In the genomic region with DNA sequence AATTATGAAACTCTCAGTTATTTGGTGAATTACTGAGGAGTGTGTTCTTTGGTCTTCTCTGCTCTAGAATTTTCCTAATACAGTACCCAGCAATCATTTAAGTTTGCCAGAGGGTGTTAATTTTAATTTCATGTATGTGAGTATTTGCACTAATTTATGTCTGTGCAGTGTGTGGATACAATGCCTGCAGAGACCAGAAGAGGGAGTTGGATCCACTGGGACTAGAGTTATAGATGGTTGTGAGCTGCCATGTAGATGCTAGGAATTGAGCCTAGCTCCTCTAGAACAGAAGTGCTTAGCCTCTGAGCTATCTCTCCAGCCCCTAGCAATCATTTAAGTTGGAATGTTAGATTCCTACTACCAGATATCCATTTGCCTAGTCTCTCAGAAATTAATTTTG, we compare ENCODE assay signal across 21 mouse cellular contexts. TPM values are rescaled to one million over a fixed set of nuclear protein-coding genes. Genes with fewer than 3 reads are reported as not detected.
DNase-seq lines count a peak whose midpoint lies in the region; ATAC-seq and TF ChIP-seq lines count a peak whose summit lies in the region.
"Had no signal": no experiment of that assay in that cellular context is flagged by ENCODE, and none has a peak within 500 bp of the region (broad histone marks: within the 10 kb centered on the region; RNA-seq: fewer than 3 reads in every experiment).

No protein-coding gene starts in this region.

- no peaks in the 10 kb centered on the region for H3K4me1 ChIP-seq in kidney, postnatal 0 days (replicated peaks; ENCODE audit: insufficient read depth, low read length)
- no peaks in the 10 kb centered on the region for H3K4me1 ChIP-seq in lung, postnatal 0 days (ENCODE audit: insufficient read depth, low read depth, low read length)
- H3K4me1 ChIP-seq in liver, embryonic 15.5 days (replicated peaks), result peaks cover 90% of the 10 kb centered on the region
- H3K4me1 ChIP-seq: embryonic facial prominence, embryonic 15.5 days; forebrain, embryonic 10.5 days; hindbrain, embryonic 12.5 days had no signal

- DNase-seq in kidney, postnatal 0 days (ENCODE audit: low spot score), result no peak
- no peak for DNase-seq in kidney, postnatal 4 days
- no peak for DNase-seq in lung, postnatal 0 days (ENCODE audit: low spot score)
- no peak for DNase-seq in lung, postnatal 10 days
- no peak for DNase-seq in left cerebral cortex, postnatal 4 days
- DNase-seq: adrenal gland, adult 8-10 months; adrenal gland, postnatal 36 days; cerebellum, adult 2 months; cerebellum, postnatal 14 days; embryo, embryonic 11 days; gastrocnemius, adult 2 months; gastrocnemius, postnatal 25 days; heart, postnatal 10 days; heart, postnatal 4 days had no signal

- no peaks in the 10 kb centered on the region for H3K36me3 ChIP-seq in kidney, postnatal 0 days (ENCODE audit: insufficient read depth, low read length)
- no peaks in the 10 kb centered on the region for H3K36me3 ChIP-seq in lung, postnatal 0 days (ENCODE audit: insufficient read depth, low read length)
- H3K36me3 ChIP-seq in liver, embryonic 15.5 days (replicated peaks), result peaks cover 27% of the 10 kb centered on the region
- H3K36me3 ChIP-seq: hindbrain, embryonic 12.5 days had no signal

- no peak overlapping the region for H3K4me3 ChIP-seq in kidney, postnatal 0 days (replicated peaks; ENCODE audit: low read depth, low read length)
- no peak overlapping the region for H3K4me3 ChIP-seq in lung, postnatal 0 days (ENCODE audit: low read depth, low read length)
- H3K4me3 ChIP-seq in liver, embryonic 15.5 days (replicated peaks), result no peak overlapping the region
- H3K4me3 ChIP-seq: embryonic facial prominence, embryonic 15.5 days; erythroblast, embryonic 14.5 days; forebrain, embryonic 10.5 days; gastrocnemius, adult 2 months; hindbrain, embryonic 12.5 days had no signal

- intact Hi-C loops in left cerebral cortex, postnatal 4 days (cut with DNase I), result no loop called here

- H3K27me3 ChIP-seq in kidney, postnatal 0 days (ENCODE audit: insufficient read depth, low read length), result no peaks in the 10 kb centered on the region
- H3K27me3 ChIP-seq in lung, postnatal 0 days (replicated peaks; ENCODE audit: insufficient read depth, low read length), result no peaks in the 10 kb centered on the region
- H3K27me3 ChIP-seq in liver, embryonic 15.5 days, result no peaks in the 10 kb centered on the region
- H3K27me3 ChIP-seq: CH12.LX; embryonic facial prominence, embryonic 15.5 days; hindbrain, embryonic 12.5 days had no signal

- peak; percentile 33; the same call in 1 of the 2 replicates for TF ChIP-seq CTCF in kidney, postnatal 0 days (IDR thresholded peaks at IDR 0.05; ENCODE audit: low read depth)
- TF ChIP-seq CTCF in lung, postnatal 0 days (IDR thresholded peaks at IDR 0.05), result peak; percentile 36; the same call in 1 of the 2 replicates

- ATAC-seq in kidney, postnatal 0 days (replicated peaks; ENCODE audit: low FRiP score, low read depth), result no peak
- no peak for ATAC-seq in lung, postnatal 0 days
- ATAC-seq in liver, embryonic 15.5 days (ENCODE audit: insufficient read depth), result no peak
- ATAC-seq: forebrain, embryonic 14.5 days had no signal

- no peak overlapping the region for H3K9ac ChIP-seq in kidney, postnatal 0 days (ENCODE audit: low read depth, low read length)
- H3K9ac ChIP-seq in lung, postnatal 0 days (replicated peaks; ENCODE audit: low read depth), result no peak overlapping the region
- H3K9ac ChIP-seq in liver, embryonic 15.5 days, result no peak overlapping the region
- H3K9ac ChIP-seq: embryonic facial prominence, embryonic 15.5 days; hindbrain, embryonic 12.5 days had no signal

- H3K9me3 ChIP-seq in kidney, postnatal 0 days (replicated peaks; ENCODE audit: low read length), result no peaks in the 10 kb centered on the region
- no peaks in the 10 kb centered on the region for H3K9me3 ChIP-seq in lung, postnatal 0 days (ENCODE audit: low read length)
- no peaks in the 10 kb centered on the region for H3K9me3 ChIP-seq in liver, embryonic 15.5 days (replicated peaks)
- H3K9me3 ChIP-seq: embryonic facial prominence, embryonic 15.5 days; forebrain, embryonic 10.5 days; hindbrain, embryonic 12.5 days had no signal

- no peak for TF ChIP-seq EP300 in lung, postnatal 0 days (IDR thresholded peaks at IDR 0.05)

- no peak overlapping the region for H3K4me2 ChIP-seq in kidney, postnatal 0 days (ENCODE audit: low read length)
- H3K4me2 ChIP-seq in lung, postnatal 0 days (replicated peaks; ENCODE audit: low read depth, low read length), result no peak overlapping the region
- H3K4me2 ChIP-seq in liver, embryonic 15.5 days, result no peak overlapping the region
- H3K4me2 ChIP-seq: embryonic facial prominence, embryonic 15.5 days; hindbrain, embryonic 12.5 days had no signal

- H3K27ac ChIP-seq in kidney, postnatal 0 days, result no peak overlapping the region
- H3K27ac ChIP-seq in lung, postnatal 0 days (ENCODE audit: low read length), result no peak overlapping the region
- 0 out of 2 replicates have a peak overlapping the region, but pooled peaks have one; percentile 1 for H3K27ac ChIP-seq in liver, embryonic 15.5 days (replicated peaks)
- H3K27ac ChIP-seq: embryonic facial prominence, embryonic 15.5 days; forebrain, embryonic 10.5 days; gastrocnemius, adult 2 months; hindbrain, embryonic 12.5 days had no signal

RNA-seq across cellular contexts. Expression of gene Snx3, which starts 12.3 kb away (rescaled TPM):
- 326 and 345 TPM in 2 replicates for polyA plus RNA-seq in kidney, postnatal 0 days (2015; fragmentation: Nextera tagmentation; extraction: Ambion mirVana)
- polyA plus RNA-seq in lung, postnatal 0 days (2015; fragmentation: Nextera tagmentation; extraction: Ambion mirVana), result 317 and 344 TPM in 2 replicates
- polyA plus RNA-seq in liver, embryonic 15.5 days (2015; fragmentation: Nextera tagmentation; extraction: Ambion mirVana), result 251 and 260 TPM in 2 replicates
- 100 to 1,000 TPM; 164 to 170 TPM for total RNA-seq in left cerebral cortex, postnatal 4 days (2021)

RNA-seq across cellular contexts. Expression of gene Afg1l, which starts 35.8 kb away (rescaled TPM):
- 8.3 and 9.6 TPM in 2 replicates for polyA plus RNA-seq in kidney, postnatal 0 days (2015; fragmentation: Nextera tagmentation; extraction: Ambion mirVana)
- 7.1 and 9.4 TPM in 2 replicates for polyA plus RNA-seq in lung, postnatal 0 days (2015; fragmentation: Nextera tagmentation; extraction: Ambion mirVana)
- 2.3 and 2.7 TPM in 2 replicates for polyA plus RNA-seq in liver, embryonic 15.5 days (2015; fragmentation: Nextera tagmentation; extraction: Ambion mirVana)
- 1 to 10 TPM; 5.0 to 5.3 TPM for total RNA-seq in left cerebral cortex, postnatal 4 days (2021)
